Mouse (Mus musculus) hindbrain, embryonic 15.5 days (tissue): ENCODE measurements around the gene Olfr358. TPM values are rescaled to one million over a fixed set of nuclear protein-coding genes. Genes with fewer than 3 reads are reported as not detected.

Source experiments
- ATAC-seq: fragments of 200-750 bp; cut with Nextera tagmentation; 2 replicates; pipeline ENCODE4 v1.8.0; 2017; ENCODE audit warnings: low read depth, moderate number of reproducible peaks, moderate TSS enrichment; ENCODE audit not compliant: low FRiP score
- H3K27ac ChIP-seq: fragments of 300-500 bp; sonication (generic); replicated peaks from 2 replicates; pipeline ENCODE4 v1.5.1; 2015; ENCODE audit warnings: mild to moderate bottlenecking, inconsistent platforms
- H3K27me3 ChIP-seq: fragments of 300-500 bp; sonication (generic); 2 replicates; pipeline ENCODE4 v1.6.1; 2015; ENCODE audit warnings: control low read depth, inconsistent platforms
- H3K36me3 ChIP-seq: fragments of 300-500 bp; sonication (generic); 2 replicates; pipeline ENCODE4 v1.6.1; 2015; ENCODE audit warnings: control low read depth, inconsistent platforms
- H3K4me1 ChIP-seq: fragments of 300-500 bp; sonication (generic); replicated peaks from 2 replicates; pipeline ENCODE4 v1.6.1; 2015; ENCODE audit warnings: control low read depth, inconsistent platforms
- H3K4me2 ChIP-seq: fragments of 300-500 bp; sonication (generic); 2 replicates; pipeline ENCODE4 v1.6.1; 2015; ENCODE audit warnings: moderate library complexity, mild to moderate bottlenecking, inconsistent platforms
- H3K4me3 ChIP-seq: fragments of 300-500 bp; sonication (generic); 2 replicates; pipeline ENCODE4 v1.5.1; 2015; ENCODE audit warnings: mild to moderate bottlenecking, inconsistent platforms
- H3K9ac ChIP-seq: fragments of 300-500 bp; sonication (generic); 2 replicates; pipeline ENCODE4 v1.6.1; 2015; ENCODE audit warnings: inconsistent platforms
- H3K9me3 ChIP-seq: fragments of 300-500 bp; sonication (generic); 2 replicates; pipeline ENCODE4 v1.6.1; 2016; ENCODE audit warnings: control low read depth, inconsistent platforms
- WGBS: fragments of 180-500 bp; shearing (Covaris S2); methylation state at CpG from one replicate; pipeline ENCODE4 v1.1.7; 2015; 5-methylcytosine and 5-hydroxymethylcytosine counted together
- polyA plus RNA-seq: library from polyadenylated mRNA; unstranded; fragments of >200 nt; fragmentation: Nextera tagmentation; extraction: Ambion mirVana; gene quantifications from 2 replicates; pipeline ENCODE4 v1.2.1, GENCODE M21; 2015

The Olfr358 gene
- polyA plus RNA-seq: not detected in 2 replicates

DNA sequence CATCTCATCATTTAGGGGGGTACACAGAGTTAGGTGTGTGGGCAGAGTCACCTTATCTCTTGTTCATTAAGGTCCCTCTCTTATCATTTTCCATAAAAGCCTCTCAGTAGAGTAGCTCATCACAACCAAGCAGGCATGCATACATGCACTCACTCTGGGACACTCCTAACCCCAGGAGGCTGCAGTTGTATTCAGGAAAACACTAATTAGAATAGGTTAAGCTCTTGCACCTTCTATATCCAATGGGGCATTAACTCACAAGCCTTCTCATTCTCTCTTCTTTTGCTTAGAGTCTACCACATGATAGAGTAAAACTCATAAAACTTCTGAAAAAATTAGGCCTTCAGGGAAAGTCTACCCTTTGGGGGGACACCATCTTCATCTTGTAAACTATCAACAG, at the start of gene Olfr358:
Olfr358 (minus strand) TSS at position 101 of the 400 bp plus-strand sequence.
- Histone ChIP-seq H3K36me3 (no peaks in the 10 kb centered on the region), H3K4me3 (no peak within 1 kb of the TSS), H3K9me3 (no peaks in the 10 kb centered on the region; the same call in 1 of the 2 replicates), H3K27ac (no peak within 1 kb of the TSS), H3K4me2 (no peak within 1 kb of the TSS), H3K9ac (no peak within 1 kb of the TSS), H3K4me1 (no peaks in the 10 kb centered on the region), H3K27me3 (no peaks in the 10 kb centered on the region)
- ATAC-seq: no peak

DNA sequence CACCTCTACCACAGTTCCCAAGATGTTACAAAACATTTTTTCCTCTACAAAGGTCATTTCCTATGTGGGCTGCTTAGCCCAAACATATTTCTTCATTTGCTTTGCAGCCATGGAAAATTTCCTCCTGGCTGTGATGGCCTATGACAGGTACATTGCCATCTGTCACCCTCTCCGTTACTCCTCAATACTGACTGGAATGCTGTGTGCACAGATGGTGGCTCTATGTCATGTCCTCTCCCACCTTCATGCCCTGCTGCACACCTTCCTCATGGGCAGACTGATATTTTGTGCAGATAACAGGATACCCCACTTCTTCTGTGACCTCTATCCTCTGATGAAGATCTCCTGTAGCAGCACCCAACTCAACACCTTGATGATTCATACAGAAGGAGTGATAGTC, 12.1 kb downstream of the Olfr358 start:
- H3K4me1 ChIP-seq: no peaks in the 10 kb centered on the region

GRCm38 (mm10) chr2:36993527-36993926, 15.6 kb downstream of the Olfr358 start, which contains the start of gene Olfr357:
Gene Olfr357, plus strand, starts transcription at chr2:36993827.
- no peaks in the 10 kb centered on the region for H3K4me1 ChIP-seq
- no peak within 1 kb of the TSS for H3K27ac ChIP-seq
- H3K9me3 ChIP-seq: peaks cover 5% of the 10 kb centered on the region; the same call in 1 of the 2 replicates
- H3K27me3 ChIP-seq: no peaks in the 10 kb centered on the region
- no peaks in the 10 kb centered on the region for H3K36me3 ChIP-seq
- H3K4me2 ChIP-seq: no peak within 1 kb of the TSS
- H3K4me3 ChIP-seq: no peak within 1 kb of the TSS
- no peak for ATAC-seq
- H3K9ac ChIP-seq: no peak within 1 kb of the TSS
- WGBS: 77% methylated on average over 1 of the region's 1 CpGs

More for the DNA sequence above, 12.1 kb downstream of the Olfr358 start:
- no peak overlapping the region for H3K4me3 ChIP-seq
- WGBS: 88% methylated on average over 1 of the region's 1 CpGs
- H3K36me3 ChIP-seq: no peaks in the 10 kb centered on the region
- no peak overlapping the region for H3K4me2 ChIP-seq
- no peak overlapping the region for H3K9ac ChIP-seq
- H3K9me3 ChIP-seq: no peaks in the 10 kb centered on the region; the same call in 1 of the 2 replicates
- ATAC-seq: no peak
- H3K27ac ChIP-seq: no peak overlapping the region
- no peaks in the 10 kb centered on the region for H3K27me3 ChIP-seq

Other genes starting within 250 kb of the Olfr358 start
- gene Olfr348, start 225.1 kb downstream of the Olfr358 start, polyA plus RNA-seq: not detected in 2 replicates
- gene Olfr50, start 218.8 kb downstream of the Olfr358 start, polyA plus RNA-seq: not detected in 2 replicates
- gene Olfr3, start 192.3 kb downstream of the Olfr358 start, polyA plus RNA-seq: not detected in 2 replicates
- gene Olfr350, start 163.0 kb downstream of the Olfr358 start, polyA plus RNA-seq: not detected in 2 replicates
- gene Olfr351, start 146.7 kb downstream of the Olfr358 start, polyA plus RNA-seq: not detected in 2 replicates
- not detected in 2 replicates for gene Olfr352, start 140.9 kb downstream of the Olfr358 start, polyA plus RNA-seq
- not detected in 2 replicates for gene Olfr353, start 116.4 kb downstream of the Olfr358 start, polyA plus RNA-seq
- not detected in 2 replicates for gene Olfr354, start 103.7 kb downstream of the Olfr358 start, polyA plus RNA-seq
- not detected in 2 replicates for gene Olfr355, start 80.4 kb downstream of the Olfr358 start, polyA plus RNA-seq
- gene Olfr356, start 72.2 kb downstream of the Olfr358 start, polyA plus RNA-seq: not detected in 2 replicates
- gene Olfr357, start 15.5 kb downstream of the Olfr358 start, polyA plus RNA-seq: not detected in 2 replicates
- gene Olfr360, start 56.4 kb upstream of the Olfr358 start, polyA plus RNA-seq: not detected in 2 replicates
- gene Olfr361, start 80.0 kb upstream of the Olfr358 start, polyA plus RNA-seq: not detected in 2 replicates
- gene Olfr362, start 108.6 kb upstream of the Olfr358 start, polyA plus RNA-seq: not detected in 2 replicates
- gene Olfr364-ps1, start 130.0 kb upstream of the Olfr358 start, polyA plus RNA-seq: not detected in 2 replicates
- gene Olfr365, start 178.9 kb upstream of the Olfr358 start, polyA plus RNA-seq: not detected in 2 replicates
- gene Olfr366, start 202.2 kb upstream of the Olfr358 start, polyA plus RNA-seq: not detected in 2 replicates